Mouse (Mus musculus) bone marrow macrophage, adult 2 months (primary cell): ENCODE measurements at regions not wholly inside any gene's neighbourhood (a gene's known extent, or its start where the extent isn't known, plus 50 kb on each side); places are given as distances from the start of the nearest gene placed in this dataset.

ENCODE experiments used
- H3K27ac ChIP-seq: 2 replicates; pipeline ENCODE4 v1.5.1; 2012; ENCODE audit warnings: low read depth, low read length; ENCODE audit not compliant: insufficient read depth
- H3K4me1 ChIP-seq: 2 replicates; pipeline ENCODE4 v1.6.1; 2012; ENCODE audit warnings: low read length; ENCODE audit not compliant: control insufficient read depth, insufficient read depth
- H3K4me3 ChIP-seq: 2 replicates; pipeline ENCODE4 v1.5.1; 2012; ENCODE audit warnings: mild to moderate bottlenecking, low read length, moderate library complexity; ENCODE audit not compliant: insufficient read depth
- CTCF ChIP-seq: IDR thresholded peaks from 2 replicates; pipeline ENCODE4 v1.5.1; 2012; ENCODE audit warnings: low read depth, mild to moderate bottlenecking, low read length, moderate library complexity
- POLR2A ChIP-seq: IDR thresholded peaks from 2 replicates; pipeline ENCODE4 v1.6.1; 2012; ENCODE audit warnings: mild to moderate bottlenecking, low read depth, low read length, borderline replicate concordance

DNA sequence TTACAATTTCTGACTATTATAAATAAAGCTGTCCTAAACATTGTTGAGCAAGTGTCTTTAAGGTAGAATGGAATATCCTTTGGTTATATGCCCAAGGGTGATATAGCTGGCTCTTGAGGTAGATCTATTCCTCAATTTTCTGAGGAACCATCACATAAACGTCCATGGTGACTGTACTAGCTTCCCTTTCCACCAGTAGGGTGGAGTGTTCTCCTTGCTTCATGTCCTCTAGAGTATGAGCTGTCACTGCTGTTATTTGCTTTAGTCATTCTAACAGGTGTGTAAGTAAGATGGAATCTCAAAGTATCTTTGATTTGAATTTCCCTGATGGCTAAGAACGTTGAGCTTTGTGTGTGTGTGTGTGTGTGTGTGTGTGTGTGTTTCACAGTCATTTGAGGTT, 3475.7 kb upstream of the Gm7489 start:
- no peak for TF ChIP-seq CTCF
- TF ChIP-seq POLR2A, result no peak
- Histone ChIP-seq H3K27ac (no peak overlapping the region), H3K4me1 (peaks cover 6% of the 10 kb centered on the region), H3K4me3 (no peak overlapping the region)

DNA sequence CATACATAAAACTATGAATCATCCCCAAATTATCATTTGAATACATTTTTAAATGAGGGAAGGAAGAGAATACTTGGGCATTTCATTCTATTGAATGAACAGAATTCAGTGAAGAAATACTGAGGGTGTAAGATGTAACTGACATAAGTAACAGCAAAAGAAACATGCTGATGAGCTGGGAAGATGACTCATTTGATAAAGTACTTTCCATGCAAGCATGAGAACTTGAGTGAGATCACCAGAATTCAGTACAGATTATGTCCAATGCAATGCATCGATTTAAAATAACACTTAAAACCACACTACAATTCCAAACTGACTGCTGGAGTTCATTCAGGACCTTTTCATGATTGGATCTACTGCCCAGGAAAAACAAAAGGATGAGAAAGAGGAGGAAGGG, 3467.1 kb upstream of the Gm7489 start:
- H3K4me3 ChIP-seq, result no peak overlapping the region
- no peak overlapping the region for H3K27ac ChIP-seq
- no peak for TF ChIP-seq POLR2A
- TF ChIP-seq CTCF, result no peak
- H3K4me1 ChIP-seq, result no peaks in the 10 kb centered on the region

GRCm38 (mm10) chr15:50423082-50423665, 3461.5 kb upstream of the Gm7489 start:
- H3K4me3 ChIP-seq, result no peak overlapping the region
- H3K27ac ChIP-seq, result no peak overlapping the region
- 0 out of 2 replicates have a peak, but pooled peaks cover 2% of the 10 kb centered on the region for H3K4me1 ChIP-seq
- TF ChIP-seq POLR2A (no peak), CTCF (no peak)

GRCm38 (mm10) chr15:50449604-50450003, 3435.1 kb upstream of the Gm7489 start:
- no peak for TF ChIP-seq POLR2A
- no peak for TF ChIP-seq CTCF
- Histone ChIP-seq H3K27ac (no peak overlapping the region), H3K4me1 (no peaks in the 10 kb centered on the region), H3K4me3 (no peak overlapping the region)

GRCm38 (mm10) chr15:50472626-50473025, 3412.1 kb upstream of the Gm7489 start:
- Histone ChIP-seq H3K4me3 (no peak overlapping the region), H3K4me1 (no peaks in the 10 kb centered on the region), H3K27ac (no peak overlapping the region)
- TF ChIP-seq CTCF (no peak), POLR2A (no peak)

DNA sequence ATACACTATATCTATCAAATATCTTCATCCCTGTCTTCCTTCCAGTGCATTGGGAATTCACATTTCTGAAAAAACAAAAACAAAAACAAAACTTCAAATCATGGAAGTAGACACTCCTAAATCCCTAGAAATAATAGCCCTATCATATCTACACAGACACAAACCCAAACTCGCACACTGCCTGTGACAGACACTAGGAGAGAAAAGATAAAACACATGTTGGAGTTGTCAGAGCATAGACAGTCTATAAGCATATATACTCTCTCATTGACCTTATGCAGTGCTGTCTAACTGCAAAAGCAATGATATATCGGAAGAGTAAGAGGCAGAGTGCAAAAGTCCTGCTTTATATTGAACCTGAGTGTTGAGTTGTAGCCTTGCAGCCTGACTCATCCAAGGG, 3386.0 kb upstream of the Gm7489 start:
- TF ChIP-seq CTCF (no peak), POLR2A (no peak)
- no peak overlapping the region for H3K4me3 ChIP-seq
- H3K27ac ChIP-seq, result no peak overlapping the region

DNA sequence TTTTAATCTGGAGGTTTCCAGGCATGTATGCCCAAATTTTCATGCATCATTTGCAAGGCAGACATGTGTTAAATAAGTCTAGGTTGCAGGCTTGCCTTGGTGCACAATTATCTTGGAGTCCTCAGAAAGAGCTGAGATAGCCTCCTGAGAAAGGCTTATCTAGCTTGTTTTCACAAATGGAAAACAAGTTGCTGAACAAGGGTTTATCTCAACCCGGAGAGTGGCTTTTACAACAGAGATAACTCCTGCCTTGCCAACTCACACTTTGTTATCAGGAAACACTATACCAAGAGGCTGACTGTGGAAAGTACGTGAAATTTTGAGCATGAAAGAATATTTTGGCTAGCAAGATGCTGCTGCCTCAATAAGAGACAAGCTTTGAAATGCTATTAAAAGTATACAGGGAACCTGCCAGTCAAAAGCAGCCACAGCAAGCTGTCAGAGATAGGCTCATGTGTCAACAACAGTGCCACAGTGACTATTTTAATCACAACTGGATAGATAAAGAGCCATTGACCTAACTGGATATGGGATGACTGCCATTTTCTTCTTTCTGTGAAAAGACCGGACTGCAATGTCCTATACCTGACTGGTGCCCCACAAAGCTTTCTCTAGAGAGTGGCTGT, 3376.6 kb upstream of the Gm7489 start:
- no peak overlapping the region for H3K27ac ChIP-seq
- H3K4me1 ChIP-seq, result peaks cover 2% of the 10 kb centered on the region; the same call in 1 of the 2 replicates
- no peak overlapping the region for H3K4me3 ChIP-seq
- TF ChIP-seq POLR2A, result no peak
- TF ChIP-seq CTCF, result no peak

More for the DNA sequence above, 3386.0 kb upstream of the Gm7489 start:
- H3K4me1 ChIP-seq, result peaks cover 2% of the 10 kb centered on the region; the same call in 1 of the 2 replicates

DNA sequence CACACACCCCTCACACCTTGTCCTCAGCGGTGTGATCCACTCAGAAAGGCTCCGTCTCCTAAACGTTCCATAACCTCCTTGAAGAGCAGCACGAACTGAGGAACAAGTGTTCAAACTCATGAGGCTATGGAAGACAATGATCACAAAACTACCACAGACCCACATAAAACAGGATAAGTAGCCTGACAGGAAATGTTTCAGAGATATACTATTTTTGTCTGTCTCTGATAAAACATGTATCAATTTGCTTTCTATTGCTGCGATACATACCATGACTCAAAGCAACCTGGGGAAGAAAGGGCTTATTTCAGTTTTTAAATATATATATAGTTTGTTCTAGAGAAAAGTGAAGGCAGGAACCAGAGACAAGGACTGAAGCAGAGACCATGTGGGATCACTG, 3371.7 kb upstream of the Gm7489 start:
- no peak overlapping the region for H3K4me3 ChIP-seq
- TF ChIP-seq CTCF (no peak), POLR2A (no peak)
- no peaks in the 10 kb centered on the region for H3K4me1 ChIP-seq
- no peak overlapping the region for H3K27ac ChIP-seq

DNA sequence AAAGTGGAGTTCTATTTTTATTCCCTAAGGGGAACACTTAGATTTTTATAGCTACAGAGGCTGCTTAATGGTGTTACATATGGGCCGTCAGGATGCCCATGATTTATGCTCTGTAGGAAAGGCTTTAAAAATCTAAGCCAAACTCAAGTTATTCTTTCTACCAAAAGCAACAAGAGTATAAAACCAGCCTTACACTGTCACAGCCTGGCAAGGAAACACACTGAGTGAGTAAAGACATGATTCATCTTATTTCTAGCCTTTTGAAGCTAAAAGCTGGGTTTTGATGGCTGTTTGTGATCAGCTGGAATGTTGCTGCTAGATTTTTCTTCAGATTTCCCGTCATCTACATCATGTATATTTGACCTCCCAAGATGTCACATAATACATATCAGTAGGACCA, 3359.9 kb upstream of the Gm7489 start:
- TF ChIP-seq POLR2A (no peak), CTCF (no peak)

DNA sequence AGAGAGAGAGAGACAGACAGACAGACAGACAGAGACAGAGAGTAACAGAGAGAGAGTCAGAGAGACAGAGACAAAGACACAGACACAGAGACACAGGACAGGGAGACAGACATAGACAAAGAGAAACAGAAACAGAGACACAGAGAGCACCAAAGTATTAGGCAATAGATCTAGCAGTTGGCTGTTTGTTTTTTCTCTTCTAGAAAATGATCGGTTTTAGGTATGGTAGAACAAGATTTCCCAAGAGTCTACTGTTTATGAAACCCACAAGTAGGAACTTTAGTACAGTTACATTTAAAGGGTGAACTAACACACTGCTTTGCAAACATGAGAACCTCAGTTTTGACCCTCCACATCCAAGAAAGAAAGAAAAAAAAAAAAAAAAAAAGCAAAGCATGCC, 3350.2 kb upstream of the Gm7489 start:
- Histone ChIP-seq H3K4me3 (no peak overlapping the region), H3K4me1 (no peaks in the 10 kb centered on the region), H3K27ac (no peak overlapping the region)
- TF ChIP-seq POLR2A, result no peak
- TF ChIP-seq CTCF, result no peak

More for the DNA sequence above, 3359.9 kb upstream of the Gm7489 start:
- Histone ChIP-seq H3K4me1 (no peaks in the 10 kb centered on the region), H3K27ac (no peak overlapping the region), H3K4me3 (no peak overlapping the region)
